Mouse (Mus musculus) lung, adult 2 months (tissue): ENCODE data around the gene Tap1.

Experiments used
- CTCF ChIP-seq: fragments of 200-500 bp; IDR thresholded peaks from 2 replicates; pipeline ENCODE4 v1.5.1; 2011; ENCODE audit warnings: mild to moderate bottlenecking, low read length, control low read depth; ENCODE audit not compliant: insufficient read depth
- POLR2A ChIP-seq: fragments of 200-500 bp; IDR thresholded peaks from 2 replicates; pipeline ENCODE4 v1.6.1; 2011; ENCODE audit warnings: low read depth, mild to moderate bottlenecking, control low read depth, low read length, borderline replicate concordance; ENCODE audit errors: extremely low read depth

- TF ChIP-seq CTCF (no peak), POLR2A (no peak)
Measured at GRCm38 (mm10) chr17:34240366-34240765, 53.0 kb downstream of the Tap1 start.
